Mouse (Mus musculus): ENCODE measurements at regions not wholly inside any gene's neighbourhood (a gene's known extent, or its start where the extent isn't known, plus 50 kb on each side); places are given as distances from the start of the nearest gene placed in this dataset.

- WGBS, result 71% methylated on average over 5 of the region's 5 CpGs
- H3K27ac ChIP-seq, result no peak overlapping the region
- no peak overlapping the region for H3K4me2 ChIP-seq
- H3K4me1 ChIP-seq, result no peaks in the 10 kb centered on the region
- H3K27me3 ChIP-seq, result no peaks in the 10 kb centered on the region
- H3K4me3 ChIP-seq, result no peak overlapping the region
- no peaks in the 10 kb centered on the region for H3K36me3 ChIP-seq (ENCODE audit: poor library complexity, severe bottlenecking)
- no peaks in the 10 kb centered on the region for H3K9me3 ChIP-seq (replicated peaks)
- H3K9ac ChIP-seq, result no peak overlapping the region
- ATAC-seq, result no peak
These were observed 431.6 kb downstream of the 9330182O14Rik start for GRCm38 (mm10) chr15:40565716-40566115.

- 29% methylated on average over 4 of the region's 4 CpGs for WGBS
- H3K36me3 ChIP-seq (ENCODE audit: poor library complexity, severe bottlenecking), result no peaks in the 10 kb centered on the region
- no peaks in the 10 kb centered on the region for H3K27me3 ChIP-seq
- no peaks in the 10 kb centered on the region for H3K9me3 ChIP-seq (replicated peaks)
- H3K9ac ChIP-seq, result no peak overlapping the region
- no peak overlapping the region for H3K27ac ChIP-seq
- H3K4me3 ChIP-seq, result no peak overlapping the region
- no peak for ATAC-seq
- no peak overlapping the region for H3K4me2 ChIP-seq
- H3K4me1 ChIP-seq, result no peaks in the 10 kb centered on the region
These were observed 432.3 kb downstream of the 9330182O14Rik start for GRCm38 (mm10) chr15:40566481-40566880.

GRCm38 (mm10) chr15:40568701-40569100 is 434.5 kb downstream of the 9330182O14Rik start:
- no peak overlapping the region for H3K4me3 ChIP-seq
- no peaks in the 10 kb centered on the region for H3K4me1 ChIP-seq
- H3K4me2 ChIP-seq, result no peak overlapping the region
- no peak overlapping the region for H3K27ac ChIP-seq
- WGBS, result 87% methylated on average over 1 of the region's 1 CpGs
- H3K36me3 ChIP-seq (ENCODE audit: poor library complexity, severe bottlenecking), result no peaks in the 10 kb centered on the region
- H3K9ac ChIP-seq, result no peak overlapping the region
- ATAC-seq, result no peak
- no peaks in the 10 kb centered on the region for H3K9me3 ChIP-seq (replicated peaks)
- H3K27me3 ChIP-seq, result no peaks in the 10 kb centered on the region

Data from forebrain, embryonic 13.5 days (tissue).